Mouse (Mus musculus): ENCODE measurements around the gene Vmn2r68. TPM values are rescaled to one million over a fixed set of nuclear protein-coding genes. Genes with fewer than 3 reads are reported as not detected.

Gene Vmn2r68
- total RNA-seq (2021), result not detected

DNA sequence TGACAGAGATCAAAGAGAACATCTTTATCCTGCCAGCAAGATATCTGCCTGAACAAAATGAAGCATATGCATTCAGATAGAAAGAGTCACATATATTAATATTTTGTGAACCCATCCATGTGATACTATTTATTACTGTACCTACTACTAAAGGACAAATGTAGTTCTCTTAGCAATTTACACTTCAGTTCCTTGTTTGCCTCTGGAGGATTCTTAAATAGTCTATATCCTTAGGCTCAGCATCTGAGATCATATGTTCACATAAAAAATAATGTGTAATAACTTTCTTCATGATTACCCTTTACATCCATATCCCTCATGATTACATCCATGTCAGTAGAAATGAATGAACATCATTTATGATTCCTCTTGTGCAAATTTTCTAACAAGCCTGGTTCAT is at the start of gene Vmn2r68:
Gene Vmn2r68 (minus strand): TSS at position 101 of the 400 bp plus-strand sequence.
- no peak for DNase-seq (ENCODE audit: low spot score)
- intact Hi-C loops (cut with DNase I), result loop anchor here (10.0 kb wide), 1 partner anchor 507 kb away; no protein-coding TSS in a partner anchor

Other genes starting within 250 kb of the Vmn2r68 start
- not detected for gene Vmn2r66, start 225.5 kb downstream of the Vmn2r68 start, total RNA-seq (2021)
- gene Vmn2r67, start 81.8 kb downstream of the Vmn2r68 start, total RNA-seq (2021), result not detected
- gene Vmn2r69, start 178.1 kb upstream of the Vmn2r68 start, total RNA-seq (2021), result not detected